ENCODE assay signal across 8 mouse cellular contexts in genomic region chr7:127041851-127042672, GRCm38 (mm10). TPM values are rescaled to one million over a fixed set of nuclear protein-coding genes. Genes with fewer than 3 reads are reported as not detected.
A peak's percentile ranks its signal among the peaks of the same experiment; 100 is the strongest.
DNase-seq lines count a peak whose midpoint lies in the region; ATAC-seq and TF ChIP-seq lines count a peak whose summit lies in the region.

Kif22 (minus strand) TSS chr7:127042471.

- no peak for TF ChIP-seq POLR2A in olfactory bulb, adult 2 months (IDR thresholded peaks at IDR 0.05; ENCODE audit: insufficient read depth, low read depth, low read length)

- intact Hi-C loops in heart, postnatal 14 days (cut with DNase I): loop anchor here (5.0 kb wide), 1 partner anchor 60 kb away; no protein-coding TSS in a partner anchor

- TF ChIP-seq CTCF in G1E (IDR thresholded peaks at IDR 0.05; ENCODE audit: low read depth, low read length): no peak
- no peak for TF ChIP-seq CTCF in olfactory bulb, adult 2 months (IDR thresholded peaks at IDR 0.05; ENCODE audit: insufficient read depth, low read depth, low read length)

- 0 out of 2 replicates have a peak within 1 kb of the TSS, but pooled peaks have one; percentile 5 for H3K27ac ChIP-seq in forebrain, embryonic 14.5 days (ENCODE audit: low read depth, low read length)
- H3K27ac ChIP-seq in lung, embryonic 15.5 days: peak within 1 kb of the TSS; percentile 75
- H3K27ac ChIP-seq in olfactory bulb, adult 2 months (ENCODE audit: insufficient read depth, low read depth, low read length): no peak within 1 kb of the TSS

- H3K4me1 ChIP-seq in G1E (ENCODE audit: insufficient read depth, low read depth, low read length): peaks cover 35% of the 10 kb centered on the region
- peaks cover 6% of the 10 kb centered on the region; the same call in 1 of the 2 replicates for H3K4me1 ChIP-seq in forebrain, embryonic 14.5 days (ENCODE audit: control insufficient read depth, insufficient read depth, low read length)
- H3K4me1 ChIP-seq in lung, embryonic 15.5 days: peaks cover 13% of the 10 kb centered on the region
- H3K4me1 ChIP-seq in olfactory bulb, adult 2 months (ENCODE audit: control insufficient read depth, insufficient read depth, low read length): peaks cover 5% of the 10 kb centered on the region

- WGBS in forebrain, embryonic 14.5 days: under 1% methylated on average over 52 of the region's 53 CpGs
- WGBS in large intestine, adult 2 months: 1% methylated on average over 53 of the region's 53 CpGs
- under 1% methylated on average over 53 of the region's 53 CpGs for WGBS in lung, embryonic 15.5 days
- WGBS in olfactory bulb, adult 2 months: under 1% methylated on average over 53 of the region's 53 CpGs

- ATAC-seq in G1E (ENCODE audit: extremely low read depth, insufficient number of reproducible peaks, low FRiP score, poor library complexity, severe bottlenecking): peak; percentile 73
- peak; percentile 94 for ATAC-seq in forebrain, embryonic 14.5 days
- peak; percentile 88; the same call in 1 of the 2 replicates for ATAC-seq in lung, embryonic 15.5 days (ENCODE audit: borderline replicate concordance, extremely low read depth, low FRiP score, low TSS enrichment)

- no peaks in the 10 kb centered on the region for H3K9me3 ChIP-seq in G1E (replicated peaks)
- H3K9me3 ChIP-seq in forebrain, embryonic 14.5 days (replicated peaks; ENCODE audit: control insufficient read depth, low read length): no peaks in the 10 kb centered on the region
- H3K9me3 ChIP-seq in lung, embryonic 15.5 days: no peaks in the 10 kb centered on the region

- peaks cover 33% of the 10 kb centered on the region for H3K36me3 ChIP-seq in G1E (replicated peaks)
- H3K36me3 ChIP-seq in forebrain, embryonic 14.5 days (ENCODE audit: control insufficient read depth, insufficient read depth, low read length): 0 out of 2 replicates have a peak, but pooled peaks cover 14% of the 10 kb centered on the region
- peaks cover 18% of the 10 kb centered on the region; the same call in 1 of the 2 replicates for H3K36me3 ChIP-seq in lung, embryonic 15.5 days

- peak within 1 kb of the TSS; percentile 77 for H3K4me2 ChIP-seq in forebrain, embryonic 14.5 days (ENCODE audit: low read length)
- H3K4me2 ChIP-seq in lung, embryonic 15.5 days: peak within 1 kb of the TSS; percentile 72

- no peaks in the 10 kb centered on the region for H3K27me3 ChIP-seq in G1E (ENCODE audit: insufficient read depth, low read length)
- no peaks in the 10 kb centered on the region for H3K27me3 ChIP-seq in forebrain, embryonic 14.5 days (replicated peaks; ENCODE audit: control insufficient read depth, insufficient read depth, low read length)
- no peaks in the 10 kb centered on the region for H3K27me3 ChIP-seq in lung, embryonic 15.5 days

- DNase-seq in G1E (ENCODE audit: low spot score): peak; percentile 81
- DNase-seq in cerebellum, adult 11 months: peak; percentile 85
- peak; percentile 95 for DNase-seq in forebrain, embryonic 14.5 days (ENCODE audit: low spot score)
- peak; percentile 90 to 93 for DNase-seq in heart, postnatal 14 days
- DNase-seq in large intestine, adult 2 months (ENCODE audit: low read depth, low spot score): peak; percentile 73
- peak; percentile 72 to 82 for DNase-seq in thymus, adult 18-20 months

- peak within 1 kb of the TSS; percentile 100 for H3K4me3 ChIP-seq in G1E (ENCODE audit: low read depth, low read length)
- peak within 1 kb of the TSS; percentile 75 for H3K4me3 ChIP-seq in forebrain, embryonic 14.5 days (ENCODE audit: low read depth, low read length)
- H3K4me3 ChIP-seq in lung, embryonic 15.5 days: peak within 1 kb of the TSS; percentile 68
- H3K4me3 ChIP-seq in olfactory bulb, adult 2 months (ENCODE audit: insufficient read depth, low read depth, low read length): peak within 1 kb of the TSS; percentile 49

- peak within 1 kb of the TSS; percentile 84 for H3K9ac ChIP-seq in forebrain, embryonic 14.5 days (ENCODE audit: low read length)
- peak within 1 kb of the TSS; percentile 78 for H3K9ac ChIP-seq in lung, embryonic 15.5 days

RNA-seq across cellular contexts. Expression of gene Kif22, which starts in this region (rescaled TPM):
- total RNA-seq in G1E (2014; fragmentation: Nextera tagmentation) (71.3 and 74.6 TPM in 2 replicates), G1E (2017) (88.0 and 101 TPM in 2 replicates)
- 41.8 and 44.2 TPM in 2 replicates for polyA plus RNA-seq in G1E (2012)
- 75.9 and 91.8 TPM in 2 replicates for polyA plus RNA-seq in forebrain, embryonic 14.5 days (2014; fragmentation: Nextera tagmentation; extraction: Ambion mirVana)
- 1 to 10 TPM; 4.6 to 8.2 TPM for total RNA-seq in heart, postnatal 14 days (2021)
- polyA plus RNA-seq in large intestine, adult 2 months (2012; rRNA removed): 18.4 and 19.3 TPM in 2 replicates
- polyA plus RNA-seq in lung, embryonic 15.5 days (2015; fragmentation: Nextera tagmentation; extraction: Ambion mirVana): 158 and 165 TPM in 2 replicates
- not detected in 2 replicates for polyA plus RNA-seq in olfactory bulb, adult 2 months (2012; ENCODE audit: insufficient read depth, insufficient read length, low replicate concordance, missing spikeins)

Comparison
In these comparisons a context has a peak if more than half of its experiments do, and no peak if none do; other contexts are left out.
1. RNA of gene Kif22 (total RNA-seq): 71.3 to 101 TPM in G1E; 4.6 to 8.2 TPM in heart, postnatal 14 days; every median in the first group is over 4 times any median in the second.
2. H3K4me3 ChIP-seq: peak in every context shown above with its lines; median percentile 100 in G1E; 75 in forebrain, embryonic 14.5 days; 68 in lung, embryonic 15.5 days; 49 in olfactory bulb, adult 2 months.
3. Peak in every context shown above with its lines, with median percentiles within 50 percentile points of each other: ATAC-seq and DNase-seq.